Mouse (Mus musculus) midbrain, embryonic 14.5 days (tissue): ENCODE measurements at regions not wholly inside any gene's neighbourhood (a gene's known extent, or its start where the extent isn't known, plus 50 kb on each side); places are given as distances from the start of the nearest gene placed in this dataset.

Experiments used
- ATAC-seq: fragments of 200-750 bp; cut with Nextera tagmentation; 2 replicates; pipeline ENCODE4 v1.8.0; 2017; ENCODE audit warnings: moderate number of reproducible peaks, moderate library complexity; ENCODE audit not compliant: low FRiP score, low TSS enrichment
- DNase-seq: peaks from one replicate; pipeline ENCODE4 v3.0.0-alpha.2; 2015
- H3K27ac ChIP-seq: fragments of 300-500 bp; sonication (generic); replicated peaks from 2 replicates; pipeline ENCODE4 v1.5.1; 2014; ENCODE audit warnings: mild to moderate bottlenecking, low read depth, low read length, moderate library complexity
- H3K27me3 ChIP-seq: fragments of 300-500 bp; sonication (generic); 2 replicates; pipeline ENCODE4 v1.6.1; 2014; ENCODE audit warnings: low read length, control low read depth, mixed read lengths; ENCODE audit not compliant: control insufficient read depth, insufficient read depth
- H3K36me3 ChIP-seq: fragments of 300-500 bp; sonication (generic); 2 replicates; pipeline ENCODE4 v1.6.1; 2014; ENCODE audit warnings: low read length, control low read depth; ENCODE audit not compliant: control insufficient read depth, insufficient read depth
- H3K4me1 ChIP-seq: fragments of 300-500 bp; sonication (generic); 2 replicates; pipeline ENCODE4 v1.6.1; 2014; ENCODE audit warnings: mild to moderate bottlenecking, antibody characterized with exemption, low read length, control low read depth; ENCODE audit not compliant: control insufficient read depth, insufficient read depth
- H3K4me2 ChIP-seq: fragments of 300-500 bp; sonication (generic); 2 replicates; pipeline ENCODE4 v1.6.1; 2014; ENCODE audit warnings: mild to moderate bottlenecking, low read length, moderate library complexity
- H3K4me3 ChIP-seq: fragments of 300-500 bp; sonication (generic); replicated peaks from 2 replicates; pipeline ENCODE4 v1.5.1; 2014; ENCODE audit warnings: low read depth, low read length
- H3K9ac ChIP-seq: fragments of 300-500 bp; sonication (generic); replicated peaks from 2 replicates; pipeline ENCODE4 v1.6.1; 2014; ENCODE audit warnings: mild to moderate bottlenecking, low read length, moderate library complexity
- H3K9me3 ChIP-seq: fragments of 300-500 bp; sonication (generic); 2 replicates; pipeline ENCODE4 v1.6.1; 2016; ENCODE audit warnings: low read length, control low read depth, mixed read lengths; ENCODE audit not compliant: control insufficient read depth
- WGBS: fragments of 180-500 bp; shearing (Covaris S2); extraction: QIAGEN DNeasy Blood & Tissue Kit; methylation state at CpG from one replicate; pipeline ENCODE4 v1.1.7; 2014; 5-methylcytosine and 5-hydroxymethylcytosine counted together

DNA sequence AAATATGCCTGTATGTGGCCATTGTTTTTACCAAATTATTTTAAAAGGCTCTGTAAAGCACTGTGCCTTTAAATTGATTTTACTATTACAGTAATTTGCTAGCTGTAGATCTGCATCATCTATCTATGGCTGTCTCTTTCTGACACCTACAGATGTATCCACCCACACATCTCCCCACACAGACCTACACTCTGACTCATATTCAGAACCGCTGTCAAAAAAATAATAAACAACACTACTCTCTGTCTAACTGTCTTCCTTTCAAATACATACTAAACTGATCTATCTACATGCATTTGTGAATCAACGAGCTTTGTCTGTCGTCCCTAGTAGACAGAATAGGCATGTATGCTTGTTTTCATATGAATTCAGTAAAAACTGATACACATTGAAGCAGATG, 130.6 kb upstream of the Gls start:
- no peak overlapping the region for H3K9ac ChIP-seq
- no peak overlapping the region for H3K4me3 ChIP-seq
- H3K27ac ChIP-seq: no peak overlapping the region
- DNase-seq (no peak), ATAC-seq (no peak)
- no peaks in the 10 kb centered on the region for H3K36me3 ChIP-seq
- no peaks in the 10 kb centered on the region for H3K27me3 ChIP-seq
- H3K4me2 ChIP-seq: no peak overlapping the region
- 86% methylated on average over 3 of the region's 3 CpGs for WGBS
- H3K9me3 ChIP-seq: no peaks in the 10 kb centered on the region
- H3K4me1 ChIP-seq: no peaks in the 10 kb centered on the region

DNA sequence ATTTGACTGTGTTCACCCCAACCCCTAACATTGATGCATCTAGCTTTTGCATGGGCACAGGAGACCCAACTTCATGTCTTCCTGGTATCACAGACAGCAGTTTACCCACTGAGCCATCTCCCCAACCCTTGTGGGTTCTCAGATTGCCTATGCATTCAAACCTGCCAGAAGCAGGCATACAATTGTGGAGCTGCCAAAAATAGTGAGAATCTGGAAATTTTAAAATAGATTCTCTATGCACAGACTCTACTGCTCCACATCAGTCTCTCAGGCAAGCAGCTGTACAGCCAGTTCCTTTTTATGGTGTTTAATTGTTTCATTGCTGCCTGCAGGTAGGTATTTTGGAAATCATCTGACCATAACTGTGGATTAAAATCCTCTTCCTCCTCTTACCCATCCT, 129.9 kb upstream of the Gls start:
- no peak overlapping the region for H3K27ac ChIP-seq

DNA sequence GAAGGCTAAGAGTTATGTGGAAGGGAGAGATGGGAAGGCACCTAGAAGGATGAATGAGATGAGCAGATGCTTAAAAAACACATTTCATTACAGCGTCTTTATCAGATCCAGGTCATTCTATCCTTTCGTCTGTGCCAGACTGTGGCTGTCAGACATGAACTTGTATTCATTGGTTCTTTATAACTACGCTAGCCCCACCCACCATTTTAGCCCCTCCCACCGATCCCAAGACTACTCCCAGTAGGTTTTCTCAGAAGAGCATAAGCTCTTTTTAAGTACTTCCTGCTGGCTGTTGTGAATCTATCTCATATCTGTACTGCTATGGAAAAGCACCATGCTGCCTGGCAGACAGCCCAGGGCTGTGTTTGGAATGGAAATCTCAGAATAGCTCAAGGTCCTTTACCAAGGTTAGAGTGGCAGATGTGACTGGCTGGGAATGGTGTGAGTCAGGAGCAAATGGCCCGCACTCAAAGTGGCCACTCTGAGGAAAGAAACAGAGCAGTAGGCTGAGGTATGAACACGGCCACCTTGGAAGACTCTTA, 121.1 kb upstream of the Gls start:
- no peak for DNase-seq
- ATAC-seq: no peak
- H3K4me2 ChIP-seq: no peak overlapping the region
- no peaks in the 10 kb centered on the region for H3K36me3 ChIP-seq
- H3K27me3 ChIP-seq: no peaks in the 10 kb centered on the region
- H3K4me1 ChIP-seq: no peaks in the 10 kb centered on the region
- no peak overlapping the region for H3K27ac ChIP-seq
- WGBS: 91% methylated on average over 6 of the region's 6 CpGs
- no peak overlapping the region for H3K4me3 ChIP-seq
- H3K9ac ChIP-seq: no peak overlapping the region
- H3K9me3 ChIP-seq: no peaks in the 10 kb centered on the region

More for the DNA sequence above, 129.9 kb upstream of the Gls start:
- no peaks in the 10 kb centered on the region for H3K4me1 ChIP-seq
- H3K4me2 ChIP-seq: no peak overlapping the region
- DNase-seq (no peak), ATAC-seq (no peak)
- H3K36me3 ChIP-seq: no peaks in the 10 kb centered on the region
- H3K27me3 ChIP-seq: no peaks in the 10 kb centered on the region
- no peak overlapping the region for H3K9ac ChIP-seq
- no peak overlapping the region for H3K4me3 ChIP-seq
- no peaks in the 10 kb centered on the region for H3K9me3 ChIP-seq

DNA sequence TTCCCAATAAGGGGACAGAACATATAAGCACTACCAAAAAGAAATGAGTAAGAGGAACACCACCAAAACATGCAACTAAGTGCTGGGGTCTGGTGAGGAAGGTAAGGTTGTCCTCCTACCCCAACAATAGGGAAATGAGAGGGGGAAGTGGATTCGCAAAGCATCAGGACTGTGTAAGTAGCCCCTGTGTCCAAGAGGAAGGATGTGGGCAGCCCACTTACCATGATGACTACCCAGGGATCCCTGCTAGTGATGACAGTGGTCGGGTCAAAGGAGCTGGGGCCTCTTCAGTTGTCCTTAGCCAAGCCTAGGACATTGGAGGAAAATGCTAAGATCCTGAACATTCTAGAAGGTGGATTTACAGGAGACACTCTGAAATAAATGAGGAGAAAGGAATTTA, 109.1 kb upstream of the Gls start:
- ATAC-seq (no peak), DNase-seq (no peak)
- no peaks in the 10 kb centered on the region for H3K4me1 ChIP-seq
- H3K4me2 ChIP-seq: no peak overlapping the region
- WGBS: 85% methylated on average over 2 of the region's 2 CpGs
- no peak overlapping the region for H3K9ac ChIP-seq
- H3K36me3 ChIP-seq: no peaks in the 10 kb centered on the region
- H3K27ac ChIP-seq: no peak overlapping the region
- H3K4me3 ChIP-seq: no peak overlapping the region
- H3K27me3 ChIP-seq: no peaks in the 10 kb centered on the region
- H3K9me3 ChIP-seq: no peaks in the 10 kb centered on the region

DNA sequence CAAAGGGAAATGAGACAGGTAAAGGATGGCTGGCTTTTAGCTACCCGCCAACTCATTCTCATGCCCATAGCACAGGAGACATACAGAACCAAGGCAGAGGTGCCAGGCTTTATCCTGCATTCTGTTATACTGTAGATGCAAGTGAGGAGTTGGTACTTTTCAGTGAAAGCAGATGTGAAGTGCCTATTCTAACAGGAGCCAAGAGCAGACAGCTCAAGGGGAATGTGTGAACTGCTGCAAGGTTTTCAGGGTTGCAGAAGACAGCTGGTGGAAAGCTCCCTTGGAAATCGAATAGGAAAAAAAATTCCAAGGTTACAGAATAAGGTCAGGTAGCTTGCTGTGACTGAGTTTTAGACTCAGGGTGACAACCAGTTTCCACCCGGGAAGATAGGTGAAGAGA, 105.7 kb upstream of the Gls start:
- WGBS: 84% methylated on average over 3 of the region's 3 CpGs
- Histone ChIP-seq H3K4me1 (no peaks in the 10 kb centered on the region), H3K27me3 (no peaks in the 10 kb centered on the region), H3K4me2 (no peak overlapping the region), H3K27ac (no peak overlapping the region), H3K4me3 (no peak overlapping the region), H3K36me3 (no peaks in the 10 kb centered on the region), H3K9me3 (no peaks in the 10 kb centered on the region), H3K9ac (no peak overlapping the region)
- ATAC-seq (no peak), DNase-seq (no peak)

DNA sequence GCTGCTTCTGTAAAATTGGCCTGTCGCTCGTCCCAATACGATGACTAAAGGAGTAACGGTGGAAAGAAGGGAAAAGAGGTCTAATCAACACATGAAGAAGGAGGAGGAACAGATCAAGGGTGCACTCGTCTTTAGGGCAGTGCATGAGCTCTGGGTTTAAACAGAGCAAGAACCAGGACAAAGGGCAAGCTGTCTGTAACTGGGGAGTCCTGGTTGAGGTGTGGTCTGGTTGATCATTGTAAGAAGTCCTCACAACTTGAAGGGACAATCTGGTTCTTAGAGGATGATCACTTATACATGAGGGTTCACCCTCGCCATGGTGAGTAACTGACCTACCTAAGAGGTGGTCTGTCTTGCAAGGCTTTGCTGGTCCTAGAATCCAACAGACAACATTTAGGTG, 105.2 kb upstream of the Gls start:
- no peak overlapping the region for H3K4me2 ChIP-seq
- H3K9ac ChIP-seq: no peak overlapping the region
- H3K27ac ChIP-seq: no peak overlapping the region
- DNase-seq (no peak), ATAC-seq (no peak)
- H3K27me3 ChIP-seq: no peaks in the 10 kb centered on the region
- H3K4me3 ChIP-seq: no peak overlapping the region
- H3K36me3 ChIP-seq: no peaks in the 10 kb centered on the region
- H3K4me1 ChIP-seq: no peaks in the 10 kb centered on the region
- WGBS: 89% methylated on average over 6 of the region's 6 CpGs
- no peaks in the 10 kb centered on the region for H3K9me3 ChIP-seq

DNA sequence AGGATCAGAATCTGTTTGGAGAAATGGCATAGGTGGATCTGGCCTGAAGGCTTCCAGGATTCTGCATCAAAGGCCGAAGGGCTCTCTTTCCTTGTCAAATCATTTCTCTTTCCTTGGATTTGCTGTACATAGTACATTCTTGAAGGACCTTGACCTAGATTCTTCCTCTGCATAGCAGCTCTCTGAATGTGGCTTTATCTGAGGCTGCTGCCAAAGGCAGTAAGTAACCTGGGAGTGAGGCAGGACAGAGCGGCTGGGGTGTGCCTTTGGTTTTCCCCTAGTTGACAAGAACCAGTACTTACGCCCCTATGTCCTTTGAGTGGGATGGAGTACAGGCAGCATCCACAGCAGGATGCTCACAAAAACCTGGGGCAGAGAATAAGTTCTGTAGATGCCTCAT, 103.7 kb upstream of the Gls start:
- Histone ChIP-seq H3K9ac (no peak overlapping the region), H3K27me3 (no peaks in the 10 kb centered on the region), H3K4me3 (no peak overlapping the region), H3K9me3 (no peaks in the 10 kb centered on the region), H3K4me1 (no peaks in the 10 kb centered on the region), H3K4me2 (no peak overlapping the region), H3K27ac (no peak overlapping the region), H3K36me3 (no peaks in the 10 kb centered on the region)
- DNase-seq (no peak), ATAC-seq (no peak)
- 93% methylated on average over 3 of the region's 3 CpGs for WGBS

DNA sequence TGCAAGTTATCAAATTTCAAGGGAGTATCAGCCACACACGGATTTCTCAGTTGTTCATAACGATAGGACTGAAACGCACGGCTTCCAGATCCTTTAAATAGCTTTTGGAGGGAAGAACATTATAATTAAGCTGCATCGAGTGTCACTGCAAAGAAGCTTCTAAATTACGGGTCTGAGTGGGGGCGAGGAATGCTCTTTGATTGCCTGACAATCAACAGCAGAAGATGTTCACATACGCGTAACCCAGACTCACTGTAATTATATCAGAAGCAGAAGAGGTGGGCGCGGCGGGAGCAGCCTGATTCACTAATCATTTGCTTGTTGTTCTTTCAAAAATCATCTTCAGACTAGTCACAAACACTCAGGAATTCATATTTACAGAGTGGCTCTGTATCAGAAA, 99.0 kb upstream of the Gls start:
- WGBS: 81% methylated on average over 12 of the region's 12 CpGs
- no peak for DNase-seq
- Histone ChIP-seq H3K27ac (no peak overlapping the region), H3K4me3 (no peak overlapping the region), H3K4me1 (no peaks in the 10 kb centered on the region), H3K9me3 (no peaks in the 10 kb centered on the region), H3K4me2 (no peak overlapping the region), H3K36me3 (no peaks in the 10 kb centered on the region), H3K9ac (no peak overlapping the region), H3K27me3 (no peaks in the 10 kb centered on the region)
- no peak for ATAC-seq

DNA sequence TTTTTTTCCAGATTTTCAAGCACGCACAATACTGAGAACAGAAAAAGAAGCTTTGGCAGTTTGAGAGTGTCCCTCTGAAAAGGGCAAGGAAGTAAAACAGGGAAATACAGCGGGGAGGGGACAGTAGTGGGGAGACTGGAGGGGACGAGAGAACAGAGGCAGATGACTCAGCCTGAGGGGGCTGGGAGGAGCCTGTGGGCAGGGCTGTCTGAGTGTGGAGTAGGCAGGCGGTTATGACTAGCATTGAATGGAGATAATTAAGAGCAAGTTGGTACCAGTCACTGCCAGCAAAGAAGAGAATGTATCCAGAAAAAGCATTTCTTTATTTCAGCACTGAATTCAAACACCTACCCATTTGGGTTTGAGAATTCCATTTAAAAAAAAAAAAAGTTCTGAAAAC, 98.4 kb upstream of the Gls start:
- WGBS: 58% methylated on average over 4 of the region's 4 CpGs
- no peak overlapping the region for H3K4me2 ChIP-seq
- H3K4me3 ChIP-seq: no peak overlapping the region
- H3K9ac ChIP-seq: no peak overlapping the region
- no peaks in the 10 kb centered on the region for H3K27me3 ChIP-seq
- H3K36me3 ChIP-seq: no peaks in the 10 kb centered on the region
- no peaks in the 10 kb centered on the region for H3K4me1 ChIP-seq
- DNase-seq: no peak
- no peak for ATAC-seq
- H3K9me3 ChIP-seq: no peaks in the 10 kb centered on the region
- H3K27ac ChIP-seq: no peak overlapping the region
